Mouse (Mus musculus) bone marrow, adult 2 months (tissue): Measurements from ENCODE around the gene Elmo2.

Experiments
- CTCF ChIP-seq: fragments of 200-500 bp; IDR thresholded peaks from 2 replicates; pipeline ENCODE4 v1.5.1; 2011; ENCODE audit warnings: low read length, control low read depth; ENCODE audit not compliant: control insufficient read depth, insufficient read depth
- POLR2A ChIP-seq: fragments of 200-500 bp; IDR thresholded peaks from 2 replicates; pipeline ENCODE4 v1.6.1; 2011; ENCODE audit warnings: low read depth, mild to moderate bottlenecking, control low read depth, low read length, borderline replicate concordance; ENCODE audit not compliant: control insufficient read depth

- TF ChIP-seq CTCF, result no peak
- TF ChIP-seq POLR2A, result no peak
These were observed 40.8 kb upstream of the Elmo2 start for GRCm38 (mm10) chr2:165367047-165367520.
